Mouse (Mus musculus) adrenal gland, adult 18-20 months (tissue): Measurements from ENCODE around the gene Hbb-bt. TPM values are rescaled to one million over a fixed set of nuclear protein-coding genes. Genes with fewer than 3 reads are reported as not detected.
"Not testable (repeated sequence)": the region's sequence is repeated elsewhere in the genome, so short reads cannot be mapped to it uniquely, and the experiment has no call there.

Experiments
- DNase-seq, 2 experiments: peaks; one replicate each; pipeline ENCODE4 v3.0.0; 2021 to 2022; ENCODE audit warnings: low spot score in 2 of 2
- long read RNA-seq, 2 experiments: library from polyadenylated mRNA; stranded (forward); transcript quantifications; one replicate each; pipeline ENCODE4 v2.0.0; 2021
- total RNA-seq, 2 experiments: library from RNA; stranded (reverse); gene quantifications; 1 replicate in 1 of 2; 2 replicates in 1 of 2; pipeline ENCODE4 v1.2.3; 2021

The Hbb-bt gene
- 100 to 1,000 TPM; 185 to 588 TPM for total RNA-seq
- long read RNA-seq, experiment 1, transcript Hbb-bt-201 (3 exons, 703 nt), result major isoform, 60 of 62 reads
- long read RNA-seq, experiment 1, partial matches to known transcripts, result 2 of 62 reads
- long read RNA-seq, experiment 1, other reads (novel, unspliced or antisense), result 0 of 62 reads
- long read RNA-seq, experiment 2, transcript Hbb-bt-201 (3 exons, 703 nt), result major isoform, 161 of 169 reads
- long read RNA-seq, experiment 2, partial matches to known transcripts, result 7 of 169 reads
- long read RNA-seq, experiment 2, other reads (novel, unspliced or antisense), result 1 of 169 reads

DNA sequence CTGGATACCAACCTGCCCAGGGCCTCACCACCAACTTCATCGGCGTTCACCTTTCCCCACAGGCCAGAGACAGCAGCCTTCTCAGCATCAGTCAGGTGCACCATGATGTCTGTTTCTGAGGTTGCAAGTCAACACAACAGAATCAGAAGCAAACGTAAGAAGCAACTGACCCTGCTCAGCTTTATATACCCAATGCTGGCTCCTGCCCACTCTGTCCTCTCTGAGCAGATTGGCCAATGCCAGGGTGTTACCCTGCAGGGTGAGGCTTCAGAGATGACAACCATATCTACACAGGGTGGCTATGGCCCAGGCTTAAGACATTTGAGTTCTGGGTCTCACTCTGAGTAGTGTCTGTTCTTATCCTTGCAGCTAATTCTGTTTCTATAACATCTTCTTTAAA lies at the start of gene Hbb-bt:
Gene Hbb-bt, minus strand, starts transcription at position 231 of the 400 bp plus-strand sequence.
- no peak for DNase-seq

DNA sequence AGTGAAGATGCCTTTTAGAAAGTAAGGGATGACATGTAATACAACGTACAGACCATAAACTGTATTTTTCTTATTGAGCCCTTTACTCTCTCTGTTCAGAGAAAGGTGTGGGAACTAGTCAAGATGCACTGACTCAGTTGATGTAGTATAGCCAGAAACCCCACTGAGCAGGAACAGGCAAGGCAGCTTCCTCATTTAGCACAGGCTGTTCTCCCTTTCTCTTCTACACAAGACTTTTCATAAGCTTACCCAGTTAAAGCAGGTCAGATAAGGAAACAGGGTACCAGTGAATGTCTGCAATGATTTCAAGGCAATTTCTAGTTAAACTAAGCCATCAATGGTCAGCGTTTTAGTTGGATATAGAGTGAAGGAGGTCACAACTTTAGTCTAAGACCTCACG lies 47.7 kb upstream of the Hbb-bt start:
- no peak for DNase-seq

DNA sequence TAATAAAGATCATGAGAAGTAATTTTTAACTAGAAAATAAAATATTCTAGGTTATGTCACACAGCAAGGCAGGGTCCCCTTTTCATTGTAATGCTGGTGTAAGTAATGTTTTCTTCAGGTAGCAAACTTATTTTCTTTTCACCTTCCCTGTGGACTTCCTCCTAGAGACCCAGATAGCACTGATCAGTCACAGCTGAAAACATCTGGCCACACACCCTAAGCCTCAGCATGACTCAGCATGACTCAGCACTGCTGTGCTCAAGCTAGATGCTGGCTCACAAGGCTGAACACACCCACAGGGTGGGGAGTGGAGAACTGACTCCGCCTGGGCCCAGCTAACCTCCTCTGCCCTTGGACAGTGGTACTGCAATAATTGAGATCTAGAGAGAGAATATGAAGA lies 47.1 kb upstream of the Hbb-bt start:
- peak; percentile 23 to 31 for DNase-seq

DNA sequence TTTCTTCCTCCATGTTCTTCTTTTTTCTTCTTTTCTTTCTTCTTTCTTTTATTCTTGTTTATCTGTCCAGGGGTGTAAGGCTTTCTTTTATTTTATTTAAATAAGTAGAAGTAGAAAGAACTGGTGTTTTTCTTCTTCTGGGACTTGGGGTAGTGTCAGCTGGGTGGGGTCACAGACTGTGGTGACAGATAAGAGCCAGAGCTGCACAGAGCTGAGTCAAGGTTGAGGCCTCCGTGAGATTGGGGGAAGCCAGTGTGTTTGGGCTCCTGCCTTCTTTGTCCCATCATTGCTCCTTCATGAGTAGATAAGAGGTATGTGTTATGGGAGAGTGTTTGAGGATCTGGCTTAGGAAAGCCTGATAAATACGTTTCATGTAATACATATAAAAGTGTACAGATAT lies 45.3 kb upstream of the Hbb-bt start:
- no peak for DNase-seq

DNA sequence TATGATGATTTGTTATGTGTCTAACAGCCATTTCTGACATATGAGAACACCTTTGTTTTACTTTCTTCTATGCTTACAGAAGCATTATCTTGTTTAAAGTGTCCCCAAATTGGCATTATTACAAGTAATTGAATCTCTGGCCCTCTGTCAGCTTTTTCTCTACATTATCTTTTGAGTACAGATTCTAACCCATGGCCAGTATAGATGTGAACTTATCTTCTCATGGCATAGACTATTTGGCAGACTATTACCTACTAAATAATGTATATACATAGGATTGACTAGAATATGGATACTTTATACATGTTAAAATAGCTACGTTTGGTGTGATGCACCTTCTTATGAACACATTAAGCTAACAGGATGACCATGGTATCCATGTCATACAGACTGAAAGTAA lies 40.9 kb upstream of the Hbb-bt start:
- DNase-seq, result no peak

DNA sequence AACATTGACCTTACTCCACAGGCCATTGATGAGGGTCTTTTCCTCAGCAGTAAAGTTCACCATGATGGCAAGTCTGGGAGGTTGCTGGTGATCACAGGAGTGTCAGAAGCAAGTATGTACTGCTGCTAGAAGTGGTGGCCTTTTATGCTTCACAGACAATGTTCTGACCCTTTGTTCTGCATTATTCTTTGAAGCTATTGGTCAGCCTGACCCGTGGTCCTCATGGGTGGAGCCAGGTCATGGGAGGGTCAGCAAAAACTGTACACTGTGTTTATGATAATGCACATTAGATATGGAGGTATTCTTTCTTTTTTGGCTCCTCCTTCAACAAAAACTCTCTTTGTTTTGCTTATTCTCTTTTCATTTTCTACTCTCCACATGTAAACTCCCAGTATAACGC lies 39.3 kb upstream of the Hbb-bt start, which contains the start of gene Hbb-y:
Gene Hbb-y, minus strand, starts transcription at position 127 of the 400 bp plus-strand sequence.
- DNase-seq, result no peak

DNA sequence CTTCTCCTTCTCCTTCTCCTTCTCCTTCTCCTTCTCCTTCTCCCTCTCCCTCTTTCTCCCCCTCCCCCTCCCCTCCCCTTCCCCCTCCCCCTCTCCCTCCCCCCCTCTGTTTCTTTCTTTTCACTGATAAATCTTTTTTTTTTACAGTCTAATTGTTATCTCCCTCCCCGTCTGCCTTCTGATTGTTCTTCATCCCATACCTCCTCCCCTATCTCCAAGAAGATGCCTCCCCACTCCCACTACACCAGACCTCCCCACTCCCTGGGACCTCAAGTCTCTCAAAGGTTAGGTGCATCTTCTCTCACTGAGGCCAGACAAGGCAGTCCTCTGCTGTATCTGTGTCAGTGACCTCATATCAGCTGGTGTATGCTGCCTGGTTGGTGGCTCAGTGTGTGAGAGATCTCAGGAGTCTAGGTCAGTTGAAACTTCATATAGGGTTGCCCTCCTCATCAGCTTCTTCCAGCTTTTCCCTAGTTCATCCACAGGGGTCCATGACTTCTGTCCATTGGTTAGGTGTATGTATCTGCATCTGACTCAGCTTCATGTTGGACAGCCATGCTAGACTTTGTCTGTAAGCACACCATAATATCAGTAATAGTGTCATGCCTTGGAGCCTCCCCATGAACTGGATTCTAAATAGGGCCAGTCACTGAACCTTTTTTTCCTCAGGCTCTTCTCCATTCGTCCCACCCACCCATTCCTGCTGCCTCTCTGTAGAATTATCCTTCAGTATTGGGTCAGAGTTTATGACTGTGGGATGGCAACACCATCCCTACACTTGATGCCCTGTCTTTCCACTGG lies 30.9 kb upstream of the Hbb-bt start:
- no peak for DNase-seq

DNA sequence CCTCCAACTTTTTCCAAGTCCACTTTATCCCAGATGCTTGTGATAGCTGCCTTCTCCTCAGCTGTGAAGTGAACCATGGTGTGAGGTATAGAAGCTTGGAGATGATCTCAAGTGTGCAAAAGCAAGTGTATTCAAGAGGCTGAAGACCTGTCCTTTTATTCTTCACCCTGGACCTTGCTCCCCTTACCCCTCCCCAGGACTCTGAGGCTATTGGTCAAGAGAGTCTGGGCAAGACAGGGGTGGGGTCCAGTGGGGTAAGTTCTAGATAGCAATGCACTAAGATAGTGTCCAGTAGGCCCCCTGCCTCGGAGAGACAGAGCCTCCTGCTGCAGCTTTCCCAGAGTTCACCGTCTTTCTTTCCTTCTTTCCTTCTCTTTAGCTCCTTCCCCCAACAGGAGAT lies 29.2 kb upstream of the Hbb-bt start, which contains the start of gene Hbb-bh1:
Gene Hbb-bh1, minus strand, starts transcription at position 131 of the 400 bp plus-strand sequence.
- DNase-seq, result no peak

DNA sequence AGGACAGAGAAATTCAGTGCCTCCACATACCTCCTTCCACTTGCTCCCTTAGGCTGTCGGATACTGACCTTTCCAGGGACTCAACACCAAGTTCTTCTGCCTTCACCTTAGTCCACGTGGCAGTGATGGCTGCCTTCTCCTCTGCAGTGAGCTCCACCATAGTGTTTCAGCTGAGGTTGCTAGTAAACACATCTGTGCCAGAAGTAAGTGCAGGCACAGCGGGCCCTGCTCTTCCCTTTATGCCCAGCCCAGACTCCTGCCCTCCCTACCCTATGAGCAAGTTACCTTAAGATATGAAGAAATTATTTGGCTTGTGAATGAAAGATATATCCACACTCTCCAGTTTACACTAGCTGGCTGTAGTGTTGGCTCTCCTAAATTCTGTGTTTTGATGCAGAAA lies 26.5 kb upstream of the Hbb-bt start, which contains the start of gene Hbb-bh2:
Gene Hbb-bh2, minus strand, starts transcription at position 253 of the 400 bp plus-strand sequence.
- DNase-seq, result no peak

DNA sequence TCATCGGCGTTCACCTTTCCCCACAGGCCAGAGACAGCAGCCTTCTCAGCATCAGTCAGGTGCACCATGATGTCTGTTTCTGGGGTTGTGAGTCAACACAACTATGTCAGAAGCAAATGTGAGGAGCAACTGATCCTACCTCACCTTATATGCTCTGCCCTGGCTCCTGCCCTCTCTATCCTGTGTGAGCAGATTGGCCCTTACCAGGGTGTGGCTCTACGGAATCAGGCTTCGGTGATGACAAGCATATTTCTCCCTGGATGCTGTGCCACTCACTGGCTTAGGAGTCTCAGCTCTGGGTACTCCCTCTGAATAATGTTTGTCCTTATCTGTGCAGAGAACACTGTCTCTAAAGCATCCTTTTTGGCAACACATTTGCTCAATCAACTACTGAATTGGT lies 14.0 kb upstream of the Hbb-bt start, which contains the start of gene Hbb-bs:
Gene Hbb-bs, minus strand, starts transcription at position 289 of the 400 bp plus-strand sequence.
- DNase-seq, result no peak

DNA sequence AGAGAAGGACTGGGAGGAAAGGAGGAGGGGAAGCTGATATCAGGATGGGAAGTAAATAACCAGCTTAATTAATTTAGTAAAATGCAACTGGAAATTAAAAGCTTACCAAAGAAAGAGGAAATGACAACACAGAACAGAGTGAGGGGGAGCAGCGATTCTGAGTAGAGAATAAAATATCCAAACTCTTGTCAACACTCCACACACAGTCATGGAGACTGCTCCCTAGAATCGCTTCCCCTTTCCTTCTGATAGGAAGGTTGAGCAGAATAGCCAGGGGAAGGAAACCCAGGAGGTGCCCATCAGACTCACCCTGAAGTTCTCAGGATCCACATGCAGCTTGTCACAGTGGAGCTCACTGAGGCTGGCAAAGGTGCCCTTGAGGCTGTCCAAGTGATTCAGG lies 13.3 kb upstream of the Hbb-bt start:
- DNase-seq, result not testable (repeated sequence)

DNA sequence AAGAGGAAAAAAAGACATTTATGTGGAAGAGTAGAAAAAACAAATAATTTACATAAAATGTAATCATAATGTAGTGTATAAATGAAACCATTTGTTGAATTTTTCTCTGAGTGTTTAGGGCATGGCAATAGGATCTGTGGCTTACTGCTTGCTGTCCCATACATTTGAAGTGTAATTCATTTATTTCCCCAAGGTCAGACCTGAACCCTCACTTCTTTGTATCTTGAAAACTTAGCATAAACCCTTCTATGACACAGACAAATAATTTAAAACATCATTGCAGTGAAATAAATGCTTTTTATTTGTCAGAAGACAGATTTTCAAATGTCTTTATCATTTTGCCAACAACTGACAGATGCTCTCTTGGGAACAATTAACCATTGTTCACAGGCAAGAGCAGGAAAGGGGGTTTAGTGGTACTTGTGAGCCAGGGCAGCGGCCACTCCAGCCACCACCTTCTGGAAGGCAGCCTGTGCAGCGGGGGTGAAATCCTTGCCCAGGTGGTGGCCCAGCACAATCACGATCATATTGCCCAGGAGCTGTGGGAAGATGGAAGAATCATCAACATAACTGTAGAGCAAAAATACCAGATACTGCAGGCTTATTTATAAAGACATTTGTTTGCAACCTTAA lies 12.6 kb upstream of the Hbb-bt start:
- DNase-seq, result no peak

DNA sequence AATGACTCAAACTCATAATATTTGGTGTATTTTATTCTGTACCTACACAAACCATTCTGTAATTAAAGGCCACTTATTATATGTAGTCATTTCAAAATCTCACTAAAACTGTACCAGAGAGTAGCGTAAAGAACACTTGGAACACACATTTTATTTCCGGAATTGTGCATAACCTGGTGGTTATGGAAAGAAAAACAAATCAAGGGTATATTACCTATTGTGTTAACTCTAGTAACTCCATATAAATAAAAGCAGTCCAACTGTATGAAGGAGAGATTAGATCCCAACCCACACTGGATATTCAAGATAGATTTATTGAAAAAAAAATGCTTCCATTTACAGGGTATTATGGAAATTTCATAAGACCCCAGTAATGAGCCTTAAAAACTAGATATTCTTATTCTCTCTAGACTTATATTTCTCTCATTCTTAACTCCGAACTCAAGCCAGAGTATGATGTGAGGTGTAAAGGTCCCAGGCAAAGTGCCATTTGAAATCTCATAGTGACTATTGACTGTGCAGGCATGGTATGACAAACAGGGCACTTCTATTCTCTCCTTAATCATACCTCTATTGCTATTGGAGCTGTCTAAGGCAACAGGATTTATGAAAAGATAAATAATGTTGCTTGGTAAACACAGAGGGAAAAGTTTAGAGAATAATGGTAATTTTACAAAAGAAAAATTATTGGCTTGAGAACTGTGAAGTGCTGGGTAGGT lies 11.9 kb upstream of the Hbb-bt start:
- DNase-seq, result no peak

DNA sequence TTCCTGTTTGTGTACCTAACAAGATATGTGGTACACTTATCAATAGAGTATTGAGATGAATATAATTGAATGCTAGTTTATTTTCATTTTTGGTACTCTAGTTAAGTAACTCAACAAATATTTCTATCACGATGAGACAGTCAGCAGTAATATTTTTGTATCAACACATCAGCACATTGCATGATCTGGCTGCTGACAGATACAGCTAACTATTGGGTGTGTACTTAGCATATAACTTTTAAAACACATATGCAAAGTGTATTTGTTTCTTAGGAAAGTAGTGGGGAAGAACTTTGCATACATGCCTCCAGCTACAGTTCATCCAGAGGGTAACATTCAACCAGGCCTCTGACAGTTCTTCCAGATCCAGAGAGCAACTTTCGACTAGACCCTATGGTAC lies 10.8 kb upstream of the Hbb-bt start:
- DNase-seq, result no peak

DNA sequence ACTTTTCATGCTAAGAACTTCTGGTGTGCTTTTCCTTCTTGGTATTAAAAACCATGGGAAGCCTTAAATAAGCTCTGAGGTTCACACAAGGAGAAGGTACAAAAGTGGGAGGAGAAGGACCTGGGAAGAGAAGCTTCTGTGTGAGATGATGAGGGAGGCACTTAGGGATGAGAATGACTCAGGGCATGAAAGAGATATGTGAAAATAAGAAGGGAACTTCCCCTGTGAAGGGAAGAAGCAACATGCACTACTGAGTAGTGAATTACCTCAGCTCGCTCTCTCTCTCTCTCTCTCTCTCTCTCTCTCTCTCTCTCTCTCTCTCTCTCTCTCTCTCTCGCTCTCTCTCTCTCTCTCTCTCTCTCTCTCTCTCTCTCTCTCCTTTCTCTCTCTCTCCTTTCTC lies 1.3 kb upstream of the Hbb-bt start:
- not testable (repeated sequence) for DNase-seq

DNA sequence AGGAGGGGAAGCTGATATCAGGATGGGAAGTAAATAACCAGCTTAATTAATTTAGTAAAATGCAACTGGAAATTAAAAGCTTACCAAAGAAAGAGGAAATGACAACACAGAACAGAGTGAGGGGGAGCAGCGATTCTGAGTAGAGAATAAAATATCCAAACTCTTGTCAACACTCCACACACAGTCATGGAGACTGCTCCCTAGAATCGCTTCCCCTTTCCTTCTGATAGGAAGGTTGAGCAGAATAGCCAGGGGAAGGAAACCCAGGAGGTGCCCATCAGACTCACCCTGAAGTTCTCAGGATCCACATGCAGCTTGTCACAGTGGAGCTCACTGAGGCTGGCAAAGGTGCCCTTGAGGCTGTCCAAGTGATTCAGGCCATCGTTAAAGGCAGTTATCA lies 644 bp downstream of the Hbb-bt start:
- not testable (repeated sequence) for DNase-seq

DNA sequence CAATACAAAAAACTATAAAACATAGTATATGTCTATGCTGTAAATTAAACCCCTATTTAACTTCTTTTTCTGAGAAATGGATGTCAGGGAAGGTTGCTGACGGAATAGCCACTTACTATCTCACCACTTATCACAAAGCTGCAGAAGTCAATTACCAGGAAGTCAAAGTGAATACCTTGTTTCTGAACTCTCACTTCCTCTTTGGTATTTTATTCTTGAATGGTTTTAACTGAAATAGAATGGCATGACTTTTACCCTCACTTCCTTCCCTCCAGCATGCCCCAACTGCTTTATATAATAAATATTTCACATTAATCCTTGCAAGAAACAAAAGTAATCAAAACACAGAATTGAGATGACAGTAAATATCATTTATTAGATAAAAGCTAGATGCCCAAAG lies 1.6 kb downstream of the Hbb-bt start:
- DNase-seq, result no peak

DNA sequence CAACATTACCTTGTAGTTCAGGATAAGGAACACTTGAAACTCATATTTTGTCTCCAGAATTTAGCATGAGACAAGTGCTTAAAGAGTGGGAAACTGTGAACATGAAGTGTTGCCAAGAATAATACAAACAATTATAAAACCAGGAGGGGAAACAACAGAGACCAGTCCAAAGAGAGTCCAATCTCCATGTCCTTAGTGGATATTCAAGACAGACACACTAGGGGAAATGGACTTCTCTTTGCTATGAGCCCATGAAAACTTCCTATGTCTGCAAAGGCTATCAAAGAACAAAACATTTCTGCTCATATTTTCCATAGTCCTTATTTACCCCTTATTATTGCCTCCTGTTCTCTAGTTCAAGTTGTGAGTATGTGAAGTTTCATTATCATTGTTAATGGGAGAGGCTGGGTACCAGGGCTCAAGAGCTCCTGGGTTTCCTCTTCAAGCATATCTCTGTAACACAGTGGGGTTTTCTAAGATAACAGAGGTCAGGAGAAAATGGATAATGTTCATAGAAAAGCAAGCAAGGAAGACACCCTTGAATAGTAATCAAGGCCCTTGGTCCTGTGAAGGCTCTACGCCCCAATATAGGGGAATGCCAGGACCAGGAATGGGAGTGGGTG lies 2.5 kb downstream of the Hbb-bt start:
- DNase-seq, result no peak

DNA sequence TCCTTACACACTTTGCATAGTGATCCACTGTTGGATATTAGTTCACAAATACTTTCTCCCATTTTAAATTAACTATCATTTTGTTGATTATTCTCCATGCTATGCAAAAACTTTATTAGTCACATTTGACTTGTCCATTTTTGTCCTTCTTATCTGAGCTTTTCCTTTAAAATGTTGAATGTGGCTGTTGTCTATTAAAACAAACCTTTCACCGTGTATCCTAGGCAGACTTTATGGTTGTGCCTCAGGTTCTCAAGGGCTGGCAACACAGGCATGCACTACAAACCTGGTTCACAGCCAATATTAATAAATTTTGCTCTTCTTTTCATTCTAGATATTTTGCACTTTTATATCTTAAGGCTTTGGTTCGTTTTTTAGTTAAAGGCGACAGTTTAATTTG lies 3.0 kb downstream of the Hbb-bt start:
- no peak for DNase-seq

DNA sequence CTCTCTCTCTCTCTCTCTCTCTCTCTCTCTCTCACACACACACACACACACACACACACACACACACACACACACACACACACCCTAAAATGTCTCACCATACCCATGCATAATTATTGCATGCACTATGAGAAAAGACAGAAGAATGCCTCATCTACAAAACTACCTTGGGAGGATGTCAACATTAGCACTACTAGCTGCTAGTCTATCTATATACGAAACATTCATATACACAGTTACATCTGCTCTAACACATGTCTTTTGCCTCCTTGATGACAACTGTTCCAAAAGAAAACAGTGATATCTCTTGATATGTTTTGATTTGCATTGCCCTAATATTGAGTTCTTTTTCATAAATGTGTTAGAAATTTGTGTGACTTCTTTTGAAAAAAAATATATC lies 3.5 kb downstream of the Hbb-bt start:
- DNase-seq, result no peak

DNA sequence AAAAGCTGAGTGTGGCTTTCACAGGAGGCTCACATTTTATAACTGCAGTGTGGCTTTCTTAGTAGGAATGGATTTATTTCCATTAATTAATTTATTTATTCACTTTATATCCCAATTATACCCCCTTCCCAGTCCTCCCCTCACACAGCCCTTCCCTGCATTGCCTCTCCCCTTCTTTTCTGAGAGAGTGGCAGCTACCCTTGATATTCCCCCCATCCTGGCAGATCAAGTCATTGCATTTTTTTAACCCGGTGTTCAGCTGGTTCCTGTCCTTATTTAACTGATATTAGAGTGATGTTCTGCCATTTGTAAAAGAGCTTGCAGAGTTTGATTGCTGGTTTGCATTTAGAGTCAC lies 4.0 kb downstream of the Hbb-bt start:
- DNase-seq, result no peak
